Mouse (Mus musculus): ENCODE data around the gene Rps10. TPM values are rescaled to one million over a fixed set of nuclear protein-coding genes. Genes with fewer than 3 reads are reported as not detected.

Gene Rps10
- polyA plus RNA-seq, 2 experiments, result 1,160 to 1,839 TPM

DNA sequence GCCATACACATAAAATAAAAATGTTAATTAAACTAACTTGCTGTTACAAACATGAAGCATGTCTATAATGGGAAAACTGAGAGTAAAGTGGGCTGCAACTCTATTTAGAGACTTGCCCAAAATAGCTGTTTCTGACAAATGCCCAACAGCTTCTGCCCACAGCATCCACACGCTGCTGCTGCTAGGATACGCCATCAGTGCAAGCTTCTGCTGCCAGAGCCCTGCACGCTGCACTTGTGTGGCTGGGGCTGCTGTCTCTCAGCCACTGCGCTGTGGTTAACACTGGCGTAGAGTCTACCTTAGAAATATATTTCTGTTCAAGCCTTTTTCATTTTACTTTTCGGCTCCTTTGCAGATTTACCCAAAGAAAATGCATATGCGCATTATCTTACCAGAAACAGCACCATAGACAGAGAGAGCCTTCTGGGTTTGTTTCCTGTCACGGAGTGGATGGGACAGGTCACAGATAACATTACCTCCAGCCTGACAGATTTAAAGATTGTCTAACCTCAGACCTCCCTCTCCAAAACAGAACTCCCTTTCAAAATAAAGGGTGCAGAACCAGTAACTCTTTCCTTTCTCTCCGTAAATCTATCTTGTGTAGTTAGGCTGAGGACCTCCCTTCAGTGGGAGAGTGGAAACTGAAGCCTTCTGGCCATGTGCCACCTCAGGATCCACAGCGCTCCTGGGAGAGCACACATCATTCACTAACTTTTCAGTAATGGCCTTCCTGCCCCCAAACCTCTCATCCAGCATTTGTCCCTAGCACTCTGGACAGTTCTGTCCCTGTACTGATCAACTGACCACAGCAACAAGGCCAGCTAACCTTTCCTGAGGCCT is 25.6 kb downstream of the Rps10 start:
- no peak for TF ChIP-seq POLR2A (IDR thresholded peaks at IDR 0.05; ENCODE audit: borderline replicate concordance, extremely low read depth, insufficient read depth, insufficient read length)

GRCm38 (mm10) chr17:27609576-27609975 is 26.9 kb downstream of the Rps10 start:
- H3K27ac ChIP-seq (replicated peaks; ENCODE audit: low read depth, low read length), result no peak overlapping the region
- H3K9me3 ChIP-seq (ENCODE audit: control insufficient read depth, low read length), result no peaks in the 10 kb centered on the region
- no peak overlapping the region for H3K4me3 ChIP-seq (replicated peaks; ENCODE audit: low read length)
- ATAC-seq (ENCODE audit: low FRiP score, low read depth) (no peak), DNase-seq (ENCODE audit: low spot score) (no peak)
- H3K4me1 ChIP-seq (ENCODE audit: control insufficient read depth, insufficient read depth, low read length), result peaks cover 29% of the 10 kb centered on the region; the same call in 1 of the 2 replicates
- no peak overlapping the region for H3K9ac ChIP-seq (ENCODE audit: low read depth, low read length, severe bottlenecking)
- 81% methylated on average over 7 of the region's 7 CpGs for WGBS
- H3K36me3 ChIP-seq (ENCODE audit: control insufficient read depth, insufficient read depth, low read length), result peaks cover 8% of the 10 kb centered on the region
- TF ChIP-seq POLR2A (IDR thresholded peaks at IDR 0.05; ENCODE audit: borderline replicate concordance, extremely low read depth, insufficient read depth, insufficient read length), result no peak
- no peak overlapping the region for H3K4me2 ChIP-seq (replicated peaks; ENCODE audit: low read depth, low read length, severe bottlenecking)
- no peaks in the 10 kb centered on the region for H3K27me3 ChIP-seq (ENCODE audit: control insufficient read depth, insufficient read depth, low read length)

More for the DNA sequence above, 25.6 kb downstream of the Rps10 start:
- DNase-seq (ENCODE audit: low spot score) (no peak), ATAC-seq (ENCODE audit: low FRiP score, low read depth) (no peak)
- H3K9ac ChIP-seq (ENCODE audit: low read depth, low read length, severe bottlenecking), result no peak overlapping the region
- H3K36me3 ChIP-seq (ENCODE audit: control insufficient read depth, insufficient read depth, low read length), result peaks cover 8% of the 10 kb centered on the region
- no peak overlapping the region for H3K4me3 ChIP-seq (replicated peaks; ENCODE audit: low read length)
- H3K27me3 ChIP-seq (ENCODE audit: control insufficient read depth, insufficient read depth, low read length), result no peaks in the 10 kb centered on the region
- WGBS, result 74% methylated on average over 10 of the region's 10 CpGs
- H3K9me3 ChIP-seq (ENCODE audit: control insufficient read depth, low read length), result no peaks in the 10 kb centered on the region
- H3K4me1 ChIP-seq (ENCODE audit: control insufficient read depth, insufficient read depth, low read length), result peaks cover 29% of the 10 kb centered on the region; the same call in 1 of the 2 replicates
- 0 out of 2 replicates have a peak overlapping the region, but pooled peaks have one; percentile 9 for H3K27ac ChIP-seq (replicated peaks; ENCODE audit: low read depth, low read length)
- no peak overlapping the region for H3K4me2 ChIP-seq (replicated peaks; ENCODE audit: low read depth, low read length, severe bottlenecking)

DNA sequence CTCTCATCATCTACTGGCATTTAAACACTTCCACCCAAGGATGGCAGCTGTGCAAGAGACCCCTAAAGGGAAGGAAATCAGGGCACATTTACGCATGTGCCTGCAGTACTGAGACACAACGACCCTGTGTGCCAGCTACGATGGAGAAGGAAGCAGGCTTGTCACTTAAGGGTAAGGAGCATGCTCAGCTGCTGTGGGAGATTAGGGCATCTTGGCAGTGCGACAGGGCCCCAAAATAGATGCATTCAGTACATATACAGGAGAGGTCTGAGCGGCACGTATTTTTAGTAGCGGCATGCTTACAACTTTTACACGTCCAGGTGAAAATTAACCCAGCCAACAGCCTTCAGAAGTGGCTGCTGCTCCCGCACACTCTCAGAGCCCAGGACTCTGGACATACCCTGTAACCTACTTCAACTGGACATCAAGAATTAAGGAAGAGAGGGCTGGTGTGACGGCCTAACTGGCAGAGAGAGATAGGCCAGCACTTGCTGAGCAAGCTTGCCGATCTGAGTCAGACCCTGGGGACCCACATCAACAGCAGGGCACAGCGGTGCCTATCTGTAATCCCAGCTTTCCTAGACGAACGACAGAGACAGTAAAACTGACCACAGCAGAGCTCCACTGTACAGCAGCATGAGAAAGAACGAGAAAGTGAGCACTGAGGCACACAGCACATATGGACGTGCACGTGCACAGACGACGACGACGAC is 32.8 kb downstream of the Rps10 start:
- peaks cover 20% of the 10 kb centered on the region for H3K4me1 ChIP-seq (ENCODE audit: control insufficient read depth, insufficient read depth, low read length)
- no peak overlapping the region for H3K4me2 ChIP-seq (replicated peaks; ENCODE audit: low read depth, low read length, severe bottlenecking)
- no peak overlapping the region for H3K9ac ChIP-seq (ENCODE audit: low read depth, low read length, severe bottlenecking)
- no peak for TF ChIP-seq POLR2A (IDR thresholded peaks at IDR 0.05; ENCODE audit: borderline replicate concordance, extremely low read depth, insufficient read depth, insufficient read length)
- peak; percentile 32 for DNase-seq (ENCODE audit: low spot score)
- no peak for ATAC-seq (ENCODE audit: low FRiP score, low read depth)
- no peaks in the 10 kb centered on the region for H3K9me3 ChIP-seq (ENCODE audit: control insufficient read depth, low read length)
- 64% methylated on average over 21 of the region's 21 CpGs for whole genome bisulfite sequencing
- no peak overlapping the region for H3K4me3 ChIP-seq (replicated peaks; ENCODE audit: low read length)
- no peak overlapping the region for H3K27ac ChIP-seq (replicated peaks; ENCODE audit: low read depth, low read length)
- H3K36me3 ChIP-seq (ENCODE audit: control insufficient read depth, insufficient read depth, low read length), result peaks cover 15% of the 10 kb centered on the region
- no peaks in the 10 kb centered on the region for H3K27me3 ChIP-seq (ENCODE audit: control insufficient read depth, insufficient read depth, low read length)

GRCm38 (mm10) chr17:27603036-27603435 is 33.4 kb downstream of the Rps10 start:
- 81% methylated on average over 2 of the region's 2 CpGs for WGBS
- no peak overlapping the region for H3K4me2 ChIP-seq (replicated peaks; ENCODE audit: low read depth, low read length, severe bottlenecking)
- DNase-seq (ENCODE audit: low spot score) (no peak), ATAC-seq (ENCODE audit: low FRiP score, low read depth) (no peak)
- no peaks in the 10 kb centered on the region for H3K9me3 ChIP-seq (ENCODE audit: control insufficient read depth, low read length)
- H3K9ac ChIP-seq (ENCODE audit: low read depth, low read length, severe bottlenecking), result no peak overlapping the region
- no peaks in the 10 kb centered on the region for H3K27me3 ChIP-seq (ENCODE audit: control insufficient read depth, insufficient read depth, low read length)
- H3K4me1 ChIP-seq (ENCODE audit: control insufficient read depth, insufficient read depth, low read length), result peaks cover 20% of the 10 kb centered on the region
- H3K27ac ChIP-seq (replicated peaks; ENCODE audit: low read depth, low read length), result no peak overlapping the region
- H3K36me3 ChIP-seq (ENCODE audit: control insufficient read depth, insufficient read depth, low read length), result peaks cover 10% of the 10 kb centered on the region
- H3K4me3 ChIP-seq (replicated peaks; ENCODE audit: low read length), result no peak overlapping the region
- no peak for TF ChIP-seq POLR2A (IDR thresholded peaks at IDR 0.05; ENCODE audit: borderline replicate concordance, extremely low read depth, insufficient read depth, insufficient read length)

- no peak overlapping the region for H3K27ac ChIP-seq (replicated peaks; ENCODE audit: low read depth, low read length)
- H3K9me3 ChIP-seq (ENCODE audit: control insufficient read depth, low read length), result no peaks in the 10 kb centered on the region
- H3K4me1 ChIP-seq (ENCODE audit: control insufficient read depth, insufficient read depth, low read length), result peaks cover 16% of the 10 kb centered on the region
- no peak overlapping the region for H3K4me3 ChIP-seq (replicated peaks; ENCODE audit: low read length)
- no peaks in the 10 kb centered on the region for H3K27me3 ChIP-seq (ENCODE audit: control insufficient read depth, insufficient read depth, low read length)
- no peak overlapping the region for H3K4me2 ChIP-seq (replicated peaks; ENCODE audit: low read depth, low read length, severe bottlenecking)
- ATAC-seq (ENCODE audit: low FRiP score, low read depth) (no peak), DNase-seq (ENCODE audit: low spot score) (no peak)
- 68% methylated on average over 5 of the region's 5 CpGs for WGBS
- TF ChIP-seq POLR2A (IDR thresholded peaks at IDR 0.05; ENCODE audit: borderline replicate concordance, extremely low read depth, insufficient read depth, insufficient read length), result no peak
- peaks cover 20% of the 10 kb centered on the region for H3K36me3 ChIP-seq (ENCODE audit: control insufficient read depth, insufficient read depth, low read length)
- H3K9ac ChIP-seq (ENCODE audit: low read depth, low read length, severe bottlenecking), result no peak overlapping the region
These were observed 35.6 kb downstream of the Rps10 start for GRCm38 (mm10) chr17:27600869-27601268.
